Mouse (Mus musculus): Measurements from ENCODE around the gene Fnbp4. TPM values are rescaled to one million over a fixed set of nuclear protein-coding genes. Genes with fewer than 3 reads are reported as not detected.

Fnbp4 gene
- 150 and 168 TPM in 2 replicates for polyA plus RNA-seq (2016; fragmentation: Nextera tagmentation; extraction: Ambion mirVana)

DNA sequence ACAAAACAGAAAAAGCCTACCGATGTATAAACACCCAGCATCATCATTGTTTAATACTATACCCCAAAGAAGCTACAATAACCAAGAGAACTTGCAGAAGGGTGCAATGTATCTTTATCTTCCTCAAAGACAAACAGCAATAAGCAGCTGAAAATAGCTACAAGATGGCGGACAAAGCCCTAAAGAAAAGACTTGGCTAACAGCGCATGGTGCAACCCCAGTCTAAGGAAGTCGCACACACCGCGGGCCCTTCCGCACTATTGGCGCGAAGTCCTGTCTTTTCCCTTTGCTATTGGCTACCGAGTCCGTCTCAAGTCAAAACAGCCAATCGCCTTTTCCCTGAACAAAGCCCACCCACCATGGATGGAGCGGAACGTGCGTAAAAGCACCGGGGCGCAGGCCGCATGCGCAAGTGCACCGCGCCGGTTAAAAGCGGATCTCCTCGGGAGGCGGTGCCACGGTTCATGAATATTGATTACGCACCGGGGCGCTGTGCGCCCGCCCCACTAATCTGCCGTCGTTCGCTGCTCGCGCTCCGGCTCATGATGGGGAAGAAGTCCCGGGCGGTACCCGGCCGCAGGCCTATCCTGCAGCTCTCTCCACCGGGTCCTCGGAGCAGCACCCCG lies at the start of gene Fnbp4:
Gene Fnbp4 (plus strand): TSS at position 318 of the 626 bp plus-strand sequence.
- Histone ChIP-seq H3K27ac (peak within 1 kb of the TSS; percentile 98), H3K9ac (peak within 1 kb of the TSS; percentile 97), H3K4me1 (peaks cover 28% of the 10 kb centered on the region), H3K36me3 (peaks cover 20% of the 10 kb centered on the region), H3K4me2 (replicated peaks) (peak within 1 kb of the TSS; percentile 88), H3K9me3 (replicated peaks) (no peaks in the 10 kb centered on the region), H3K27me3 (no peaks in the 10 kb centered on the region), H3K4me3 (peak within 1 kb of the TSS; percentile 95)
- under 1% methylated on average over 44 of the region's 44 CpGs for WGBS
- ATAC-seq (ENCODE audit: low FRiP score): peak; percentile 99

- peaks cover 86% of the 10 kb centered on the region for H3K36me3 ChIP-seq
- H3K9me3 ChIP-seq (replicated peaks): no peaks in the 10 kb centered on the region
- H3K4me2 ChIP-seq (replicated peaks): no peak overlapping the region
- H3K27me3 ChIP-seq: no peaks in the 10 kb centered on the region
- no peak overlapping the region for H3K27ac ChIP-seq
- no peaks in the 10 kb centered on the region for H3K4me1 ChIP-seq
- no peak overlapping the region for H3K9ac ChIP-seq
- no peak for ATAC-seq (ENCODE audit: low FRiP score)
- 93% methylated on average over 4 of the region's 4 CpGs for WGBS
- no peak overlapping the region for H3K4me3 ChIP-seq
These were observed 44.2 kb upstream of the Fnbp4 start for GRCm38 (mm10) chr2:90700943-90701342.

DNA sequence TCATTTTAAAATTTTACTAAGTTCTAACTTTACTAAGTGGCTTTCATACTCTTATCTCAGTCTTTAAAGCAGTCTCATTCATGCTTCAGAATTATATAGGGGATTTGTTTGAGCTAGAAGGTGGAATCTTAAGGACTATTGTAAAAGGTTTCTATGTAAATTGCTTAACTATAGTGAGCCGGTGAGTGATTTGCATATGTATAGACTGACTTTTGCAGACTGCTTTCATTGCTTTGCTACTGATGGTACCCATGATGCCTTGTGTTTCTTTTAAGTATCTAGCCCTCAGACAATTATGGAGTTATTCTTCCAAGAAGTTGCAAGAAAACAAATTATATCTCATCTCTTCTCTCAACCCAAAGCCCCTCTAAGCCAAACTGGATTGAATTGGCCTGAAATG lies 36.6 kb upstream of the Fnbp4 start:
- H3K4me2 ChIP-seq (replicated peaks): no peak overlapping the region

GRCm38 (mm10) chr2:90715555-90716092 lies 29.5 kb upstream of the Fnbp4 start:
- H3K9me3 ChIP-seq (replicated peaks): no peaks in the 10 kb centered on the region
- peaks cover 73% of the 10 kb centered on the region for H3K36me3 ChIP-seq
- no peaks in the 10 kb centered on the region for H3K27me3 ChIP-seq
- no peak overlapping the region for H3K27ac ChIP-seq
- no peak overlapping the region for H3K4me3 ChIP-seq
- no peak overlapping the region for H3K4me2 ChIP-seq (replicated peaks)
- no peaks in the 10 kb centered on the region for H3K4me1 ChIP-seq
- H3K9ac ChIP-seq: no peak overlapping the region
- no peak for ATAC-seq (ENCODE audit: low FRiP score)
- WGBS: 93% methylated on average over 7 of the region's 7 CpGs

More for the DNA sequence above, 36.6 kb upstream of the Fnbp4 start:
- Histone ChIP-seq H3K36me3 (peaks cover 87% of the 10 kb centered on the region), H3K27me3 (no peaks in the 10 kb centered on the region), H3K9ac (no peak overlapping the region), H3K27ac (no peak overlapping the region), H3K9me3 (replicated peaks) (no peaks in the 10 kb centered on the region), H3K4me1 (no peaks in the 10 kb centered on the region), H3K4me3 (no peak overlapping the region)
- WGBS: 41% methylated on average over 1 of the region's 1 CpGs
- no peak for ATAC-seq (ENCODE audit: low FRiP score)

- H3K4me2 ChIP-seq (replicated peaks): no peak overlapping the region
- no peak overlapping the region for H3K4me3 ChIP-seq
- WGBS: 93% methylated on average over 4 of the region's 4 CpGs
- no peaks in the 10 kb centered on the region for H3K4me1 ChIP-seq
- no peak overlapping the region for H3K27ac ChIP-seq
- peaks cover 72% of the 10 kb centered on the region for H3K36me3 ChIP-seq
- H3K9ac ChIP-seq: no peak overlapping the region
- no peak for ATAC-seq (ENCODE audit: low FRiP score)
- no peaks in the 10 kb centered on the region for H3K9me3 ChIP-seq (replicated peaks)
- no peaks in the 10 kb centered on the region for H3K27me3 ChIP-seq
These were observed 27.8 kb upstream of the Fnbp4 start for GRCm38 (mm10) chr2:90717366-90717765.

DNA sequence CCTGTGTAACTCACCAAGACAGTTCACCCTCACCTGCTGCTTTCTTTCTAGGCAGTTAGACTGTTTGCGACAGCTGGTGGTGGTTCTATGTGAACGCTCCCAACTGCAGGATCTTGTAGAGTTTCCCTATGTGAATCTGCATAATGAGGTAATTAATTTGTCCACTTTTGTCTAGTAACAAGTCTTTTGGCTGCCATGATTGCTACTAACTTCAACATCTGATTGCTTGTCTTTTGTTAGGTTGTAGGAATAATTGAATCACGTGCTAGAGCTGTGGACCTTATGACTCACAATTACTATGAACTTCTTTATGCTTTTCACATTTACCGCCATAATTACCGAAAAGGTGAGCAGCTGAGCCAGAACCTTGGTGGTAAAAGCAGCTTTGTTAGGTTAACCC lies 27.2 kb upstream of the Fnbp4 start:
- ATAC-seq (ENCODE audit: low FRiP score): no peak
- Histone ChIP-seq H3K4me1 (no peaks in the 10 kb centered on the region), H3K4me3 (no peak overlapping the region), H3K36me3 (peaks cover 71% of the 10 kb centered on the region), H3K9me3 (replicated peaks) (no peaks in the 10 kb centered on the region), H3K27ac (no peak overlapping the region), H3K4me2 (replicated peaks) (no peak overlapping the region), H3K27me3 (no peaks in the 10 kb centered on the region), H3K9ac (no peak overlapping the region)
- 90% methylated on average over 5 of the region's 5 CpGs for WGBS

DNA sequence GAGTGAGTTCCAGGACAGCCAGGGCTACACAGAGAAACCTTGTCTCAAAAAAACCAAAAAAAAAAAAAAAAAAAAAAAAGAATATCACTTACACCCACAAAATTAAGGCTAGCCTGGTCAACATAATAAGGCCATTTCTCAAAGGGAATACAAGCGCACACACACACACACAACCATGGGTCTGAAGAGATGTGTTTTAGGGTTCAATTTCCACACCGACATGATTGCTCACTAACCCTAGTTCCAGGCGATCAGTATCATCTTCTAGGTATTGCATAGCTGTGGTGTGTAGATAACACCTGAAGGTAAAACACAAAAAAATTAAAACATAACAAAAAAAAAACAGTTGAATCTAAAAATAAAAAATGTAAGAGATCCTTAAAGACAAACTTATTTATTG lies 18.4 kb upstream of the Fnbp4 start:
- Histone ChIP-seq H3K4me1 (no peaks in the 10 kb centered on the region), H3K36me3 (peaks cover 75% of the 10 kb centered on the region), H3K9me3 (replicated peaks) (no peaks in the 10 kb centered on the region), H3K4me3 (no peak overlapping the region), H3K9ac (no peak overlapping the region), H3K4me2 (replicated peaks) (no peak overlapping the region), H3K27ac (no peak overlapping the region), H3K27me3 (no peaks in the 10 kb centered on the region)
- no peak for ATAC-seq (ENCODE audit: low FRiP score)
- 96% methylated on average over 3 of the region's 3 CpGs for WGBS

DNA sequence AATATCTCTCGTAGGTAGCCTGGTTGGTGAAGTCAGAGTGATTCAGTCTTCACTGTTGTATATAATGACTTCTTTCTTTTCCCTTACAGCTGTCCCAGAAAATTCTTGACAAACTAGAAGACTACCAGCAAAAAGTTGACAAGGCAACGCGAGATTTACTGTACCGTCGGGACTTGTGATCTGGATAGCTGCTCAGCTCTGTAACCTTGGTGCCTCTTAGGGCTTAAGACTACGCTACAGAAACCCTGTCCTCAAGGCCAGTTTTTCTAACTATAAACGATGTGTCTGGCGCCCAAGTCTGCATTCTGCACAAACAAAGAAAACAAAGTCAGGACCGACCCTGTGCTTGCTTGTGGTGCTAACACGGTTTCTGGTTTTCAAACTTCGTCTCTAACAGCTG lies 9.8 kb upstream of the Fnbp4 start:
- no peaks in the 10 kb centered on the region for H3K27me3 ChIP-seq
- H3K9me3 ChIP-seq (replicated peaks): no peaks in the 10 kb centered on the region
- no peak overlapping the region for H3K9ac ChIP-seq
- no peak overlapping the region for H3K4me3 ChIP-seq
- WGBS: 94% methylated on average over 11 of the region's 11 CpGs
- ATAC-seq (ENCODE audit: low FRiP score): no peak
- H3K36me3 ChIP-seq: peaks cover 70% of the 10 kb centered on the region
- no peak overlapping the region for H3K27ac ChIP-seq
- H3K4me1 ChIP-seq: no peaks in the 10 kb centered on the region
- no peak overlapping the region for H3K4me2 ChIP-seq (replicated peaks)

DNA sequence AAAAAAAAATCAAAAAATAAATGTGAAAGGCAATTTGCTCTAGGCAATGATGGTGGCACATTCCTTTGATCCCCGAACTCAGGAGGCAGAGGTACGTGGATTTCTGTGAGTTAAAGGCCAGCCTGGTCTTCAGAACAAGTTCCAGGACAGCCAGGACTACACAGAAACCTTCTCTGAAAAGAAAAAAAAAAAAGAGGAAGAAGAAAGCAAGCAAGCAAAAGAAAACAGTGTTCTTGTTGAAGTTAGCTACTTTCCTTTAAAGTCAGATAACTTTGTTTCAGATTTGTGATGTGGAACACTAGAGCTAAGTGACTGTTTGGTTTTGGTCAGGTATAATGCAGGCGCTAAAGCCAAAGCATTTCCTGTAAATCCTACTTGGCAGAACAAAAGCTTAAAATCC lies 6.4 kb upstream of the Fnbp4 start:
- H3K36me3 ChIP-seq: peaks cover 38% of the 10 kb centered on the region
- H3K4me3 ChIP-seq: no peak overlapping the region
- ATAC-seq (ENCODE audit: low FRiP score): no peak
- H3K9ac ChIP-seq: no peak overlapping the region
- no peak overlapping the region for H3K27ac ChIP-seq
- 95% methylated on average over 3 of the region's 3 CpGs for WGBS
- H3K9me3 ChIP-seq (replicated peaks): no peaks in the 10 kb centered on the region
- no peaks in the 10 kb centered on the region for H3K4me1 ChIP-seq
- no peak overlapping the region for H3K4me2 ChIP-seq (replicated peaks)
- H3K27me3 ChIP-seq: no peaks in the 10 kb centered on the region

DNA sequence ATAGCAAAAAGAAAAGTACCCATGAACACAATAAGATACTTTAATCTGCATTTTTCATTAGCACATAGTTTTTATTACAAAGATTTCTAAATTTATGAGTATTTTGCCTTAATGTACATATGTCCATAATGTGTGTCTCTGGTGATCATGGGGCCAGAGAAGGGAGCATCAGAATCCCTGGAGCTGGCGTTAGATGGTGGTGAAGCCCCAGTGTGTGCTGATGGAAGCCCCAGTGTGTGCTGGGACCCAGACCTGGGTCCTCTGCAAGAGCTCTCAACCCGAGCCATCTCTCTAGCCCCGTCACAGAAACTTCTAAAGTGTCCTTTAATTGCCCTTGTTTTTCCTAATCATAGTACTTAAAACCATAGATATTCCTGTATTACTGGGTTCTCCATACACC lies 5.8 kb upstream of the Fnbp4 start:
- Histone ChIP-seq H3K4me2 (replicated peaks) (no peak overlapping the region), H3K9ac (no peak overlapping the region), H3K27me3 (no peaks in the 10 kb centered on the region), H3K9me3 (replicated peaks) (no peaks in the 10 kb centered on the region), H3K27ac (no peak overlapping the region), H3K4me1 (no peaks in the 10 kb centered on the region), H3K4me3 (no peak overlapping the region), H3K36me3 (peaks cover 32% of the 10 kb centered on the region)
- 92% methylated on average over 3 of the region's 3 CpGs for WGBS
- ATAC-seq (ENCODE audit: low FRiP score): no peak

- Histone ChIP-seq H3K4me3 (no peak overlapping the region), H3K9me3 (replicated peaks) (no peaks in the 10 kb centered on the region), H3K27me3 (no peaks in the 10 kb centered on the region), H3K36me3 (peaks cover 27% of the 10 kb centered on the region), H3K4me2 (replicated peaks) (no peak overlapping the region), H3K9ac (no peak overlapping the region), H3K27ac (no peak overlapping the region), H3K4me1 (no peaks in the 10 kb centered on the region)
- WGBS: 86% methylated on average over 5 of the region's 5 CpGs
- ATAC-seq (ENCODE audit: low FRiP score): no peak
These were observed 5.2 kb upstream of the Fnbp4 start for GRCm38 (mm10) chr2:90739921-90740320.

DNA sequence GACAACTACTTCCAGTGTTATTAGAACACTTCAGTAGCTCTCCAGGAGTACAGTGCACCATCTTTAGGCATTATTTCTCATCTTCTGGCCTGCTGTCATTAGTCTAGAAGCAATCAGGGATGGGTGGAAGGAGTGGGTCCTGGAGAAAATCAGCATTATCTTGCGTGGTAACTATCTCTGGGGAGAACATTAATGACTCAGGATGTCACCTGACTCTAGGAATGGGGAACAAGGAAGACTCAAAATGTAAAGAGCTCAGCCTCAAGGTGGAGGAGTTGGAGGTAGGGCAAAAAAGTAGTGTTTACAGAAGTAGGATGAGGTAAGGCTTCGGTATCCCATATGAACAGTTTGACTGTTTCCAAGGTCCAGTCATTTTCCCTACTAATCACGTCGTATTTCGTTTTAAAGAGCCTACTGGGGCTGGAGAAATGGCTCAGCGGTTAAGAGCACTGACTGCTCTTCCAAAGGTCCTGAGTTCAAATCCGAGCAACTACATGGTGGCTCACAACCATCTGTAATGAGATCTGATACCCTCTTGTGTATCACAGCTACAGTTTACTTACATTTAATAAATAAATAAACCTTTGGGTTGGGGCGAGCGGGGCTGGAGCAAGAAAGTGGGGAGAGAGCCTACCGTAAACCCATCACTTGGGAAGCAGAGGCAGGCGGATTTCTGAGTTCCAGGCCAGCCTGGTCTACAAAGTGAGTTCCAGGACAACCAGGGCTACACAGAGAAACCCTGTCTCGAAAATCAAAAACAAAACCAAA lies 701 bp upstream of the Fnbp4 start:
- peak overlapping the region; percentile 96 for H3K27ac ChIP-seq
- WGBS: 63% methylated on average over 12 of the region's 12 CpGs
- peak overlapping the region; percentile 57 for H3K4me2 ChIP-seq (replicated peaks)
- no peaks in the 10 kb centered on the region for H3K27me3 ChIP-seq
- H3K9ac ChIP-seq: peak overlapping the region; percentile 51; the same call in 1 of the 2 replicates
- ATAC-seq (ENCODE audit: low FRiP score): peak; percentile 15
- peaks cover 17% of the 10 kb centered on the region for H3K36me3 ChIP-seq
- peak overlapping the region; percentile 95 for H3K4me3 ChIP-seq
- no peaks in the 10 kb centered on the region for H3K9me3 ChIP-seq (replicated peaks)
- H3K4me1 ChIP-seq: peaks cover 24% of the 10 kb centered on the region
